Mouse (Mus musculus) heart, postnatal 14 days (tissue): ENCODE measurements around the gene Aff3. TPM values are rescaled to one million over a fixed set of nuclear protein-coding genes. Genes with fewer than 3 reads are reported as not detected.

Experiments used
- DNase-seq, 2 experiments: peaks; one replicate each; pipeline ENCODE4 v3.0.0; 2021 to 2022
- intact Hi-C: fragments of 180-260 bp; cut with DNase I; formaldehyde crosslinking; loops from one replicate; pipeline ENCODE4 v1.15.1; 2025
- long read RNA-seq, 2 experiments: library from polyadenylated mRNA; stranded (forward); transcript quantifications; one replicate each; pipeline ENCODE4 v2.0.0; 2021
- total RNA-seq, 2 experiments: library from RNA; stranded (reverse); gene quantifications; 2 replicates each; pipeline ENCODE4 v1.2.3; 2021

Gene Aff3
- total RNA-seq: 1 to 10 TPM; 4.4 to 5.8 TPM
- long read RNA-seq, experiment 1, partial matches to known transcripts: 0 of 2 reads
- long read RNA-seq, experiment 1, other reads (novel, unspliced or antisense): 2 of 2 reads
- long read RNA-seq, experiment 2, partial matches to known transcripts: 1 of 4 reads
- long read RNA-seq, experiment 2, other reads (novel, unspliced or antisense): 3 of 4 reads

GRCm38 (mm10) chr1:38664777-38665176 lies at the start of gene Aff3:
Gene Aff3 (minus strand): TSS chr1:38664955.
- no peak for DNase-seq
- intact Hi-C loops: no loop called here

- no peak for DNase-seq
- intact Hi-C loops: no loop called here
Measured at GRCm38 (mm10) chr1:38700646-38701045, 35.9 kb upstream of the Aff3 start.

- no peak for DNase-seq
- intact Hi-C loops: no loop called here
Measured at GRCm38 (mm10) chr1:38699244-38699643, 34.5 kb upstream of the Aff3 start.

- peak in 1 of 2 experiments; percentile 5 for DNase-seq
- intact Hi-C loops: no loop called here
Measured at GRCm38 (mm10) chr1:38695812-38696681, 31.3 kb upstream of the Aff3 start.

- no peak for DNase-seq
- intact Hi-C loops: no loop called here
Measured at GRCm38 (mm10) chr1:38695089-38695811, 30.5 kb upstream of the Aff3 start.

GRCm38 (mm10) chr1:38694142-38694541 lies 29.4 kb upstream of the Aff3 start:
- DNase-seq: no peak
- intact Hi-C loops: no loop called here

GRCm38 (mm10) chr1:38690471-38690870 lies 25.7 kb upstream of the Aff3 start:
- no peak for DNase-seq
- intact Hi-C loops: no loop called here

- intact Hi-C loops: no loop called here
- no peak for DNase-seq
Measured at GRCm38 (mm10) chr1:38688216-38688615, 23.5 kb upstream of the Aff3 start.

- DNase-seq: no peak
- intact Hi-C loops: no loop called here
Measured at GRCm38 (mm10) chr1:38685706-38686105, 21.0 kb upstream of the Aff3 start.

- intact Hi-C loops: no loop called here
- no peak for DNase-seq
Measured at GRCm38 (mm10) chr1:38683158-38683721, 18.5 kb upstream of the Aff3 start.

GRCm38 (mm10) chr1:38679890-38680289 lies 15.1 kb upstream of the Aff3 start:
- no peak for DNase-seq
- intact Hi-C loops: no loop called here

- intact Hi-C loops: no loop called here
- no peak for DNase-seq
Measured at GRCm38 (mm10) chr1:38671756-38672155, 7.0 kb upstream of the Aff3 start.

- no peak for DNase-seq
- intact Hi-C loops: no loop called here
Measured at GRCm38 (mm10) chr1:38671019-38671418, 6.3 kb upstream of the Aff3 start.

GRCm38 (mm10) chr1:38668327-38668726 lies 3.6 kb upstream of the Aff3 start:
- no peak for DNase-seq
- intact Hi-C loops: no loop called here

- intact Hi-C loops: no loop called here
- DNase-seq: no peak
Measured at GRCm38 (mm10) chr1:38667892-38668291, 3.1 kb upstream of the Aff3 start.

GRCm38 (mm10) chr1:38666766-38667118 lies 2.0 kb upstream of the Aff3 start:
- no peak for DNase-seq
- intact Hi-C loops: no loop called here

- peak in 1 of 2 experiments; percentile 7 for DNase-seq
- intact Hi-C loops: no loop called here
Measured at GRCm38 (mm10) chr1:38666111-38666765, 1.5 kb upstream of the Aff3 start.

GRCm38 (mm10) chr1:38665611-38666010 lies 856 bp upstream of the Aff3 start:
- no peak for DNase-seq
- intact Hi-C loops: no loop called here

GRCm38 (mm10) chr1:38664261-38664660 lies 494 bp downstream of the Aff3 start:
- intact Hi-C loops: no loop called here
- DNase-seq: no peak

GRCm38 (mm10) chr1:38662616-38663193 lies 2.0 kb downstream of the Aff3 start:
- intact Hi-C loops: no loop called here
- no peak for DNase-seq
